Mouse (Mus musculus): ENCODE measurements around the gene P3h3. TPM values are rescaled to one million over a fixed set of nuclear protein-coding genes. Genes with fewer than 3 reads are reported as not detected.
A peak's percentile ranks its signal among the peaks of the same experiment; 100 is the strongest.

Gene P3h3
- polyA plus RNA-seq, 1 experiment from 2014 or later, result 17.9 TPM

DNA sequence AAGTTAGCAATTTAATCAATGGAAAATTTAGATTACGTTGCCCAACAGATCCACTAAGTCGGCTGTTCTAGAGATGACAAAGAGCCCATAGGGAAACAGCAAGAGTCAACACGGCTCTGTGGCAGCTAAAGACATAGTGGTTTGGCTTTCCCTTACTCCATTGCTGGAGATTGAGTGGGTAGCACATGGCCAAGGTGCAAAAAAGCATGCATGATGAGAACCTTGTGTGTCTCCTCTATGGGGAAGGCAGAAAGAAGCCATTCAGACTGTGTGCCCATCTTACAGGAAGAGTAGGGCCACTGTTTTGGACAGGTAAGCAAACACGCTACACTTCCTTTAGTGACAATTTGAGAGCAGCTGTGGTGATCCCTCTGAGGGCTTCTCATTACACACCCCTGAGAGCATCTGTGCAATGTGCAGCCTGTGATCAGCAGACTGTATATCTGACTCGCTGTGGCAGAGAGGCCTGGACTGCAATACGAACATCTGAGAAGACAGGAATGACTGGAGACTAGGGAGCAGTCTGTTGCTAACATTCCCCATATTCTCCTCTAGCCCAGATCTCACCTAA, 31.1 kb upstream of the P3h3 start:
- Histone ChIP-seq H3K27me3 (replicated peaks) (no peaks in the 10 kb centered on the region), H3K27ac (no peak overlapping the region), H3K4me3 (replicated peaks) (no peak overlapping the region), H3K9ac (no peak overlapping the region), H3K36me3 (no peaks in the 10 kb centered on the region), H3K9me3 (no peaks in the 10 kb centered on the region), H3K4me1 (replicated peaks) (no peaks in the 10 kb centered on the region), H3K4me2 (replicated peaks) (no peak overlapping the region)
- ATAC-seq, result no peak
- WGBS, result 91% methylated on average over 6 of the region's 6 CpGs

DNA sequence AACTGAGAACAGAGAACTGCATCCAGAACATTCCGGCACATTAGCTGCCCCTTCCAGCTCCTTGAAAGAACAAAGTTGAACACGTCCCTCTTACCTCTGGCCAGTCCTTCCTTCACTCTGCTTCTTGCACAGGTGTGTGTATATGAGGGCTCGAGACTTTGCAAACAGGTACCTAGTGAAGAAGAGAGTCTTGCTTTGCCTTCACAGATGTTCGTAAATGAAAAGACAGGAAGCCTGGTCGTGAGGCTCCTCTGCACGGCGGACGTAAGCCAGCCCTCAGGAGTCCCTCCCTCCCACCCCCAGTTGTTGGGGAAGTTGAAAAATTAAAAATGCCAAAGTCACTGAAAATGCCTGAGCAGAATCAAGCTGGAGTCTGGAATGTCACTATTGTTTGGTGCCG, 30.4 kb upstream of the P3h3 start, which contains the start of gene Cd4:
TSS of gene Cd4 (minus strand) at position 236 of the 400 bp plus-strand sequence.
- Histone ChIP-seq H3K27me3 (replicated peaks) (no peaks in the 10 kb centered on the region), H3K4me3 (replicated peaks) (no peak within 1 kb of the TSS), H3K9me3 (no peaks in the 10 kb centered on the region), H3K9ac (no peak within 1 kb of the TSS), H3K4me1 (replicated peaks) (no peaks in the 10 kb centered on the region), H3K4me2 (replicated peaks) (no peak within 1 kb of the TSS), H3K27ac (no peak within 1 kb of the TSS), H3K36me3 (no peaks in the 10 kb centered on the region)
- ATAC-seq, result no peak
- WGBS, result 71% methylated on average over 9 of the region's 9 CpGs

DNA sequence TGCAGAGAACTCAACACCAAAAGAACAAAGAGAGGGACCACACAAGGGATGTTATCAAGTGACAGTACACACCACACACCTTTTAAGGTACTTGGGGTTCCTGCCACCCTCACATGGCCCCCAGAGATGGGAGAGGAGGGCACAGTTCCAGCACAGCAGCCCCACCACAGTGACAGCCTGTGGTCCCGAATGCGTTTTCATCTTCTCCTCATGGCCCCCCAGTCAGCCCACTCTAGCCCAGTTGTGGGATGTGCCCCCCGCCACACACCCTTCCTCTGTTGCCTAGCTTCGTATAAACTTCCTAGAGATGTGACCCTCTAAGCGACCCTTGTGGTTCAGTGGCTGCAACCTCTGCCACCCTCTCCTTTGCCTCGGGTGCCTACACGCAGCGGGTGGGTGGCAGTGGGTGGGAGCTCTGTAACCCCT, 28.4 kb upstream of the P3h3 start:
- no peak overlapping the region for H3K4me3 ChIP-seq (replicated peaks)
- no peak overlapping the region for H3K9ac ChIP-seq
- H3K4me2 ChIP-seq (replicated peaks), result no peak overlapping the region
- no peaks in the 10 kb centered on the region for H3K27me3 ChIP-seq (replicated peaks)
- no peak overlapping the region for H3K27ac ChIP-seq
- H3K4me1 ChIP-seq (replicated peaks), result no peaks in the 10 kb centered on the region
- no peaks in the 10 kb centered on the region for H3K9me3 ChIP-seq
- no peak for ATAC-seq
- no peaks in the 10 kb centered on the region for H3K36me3 ChIP-seq
- WGBS, result 88% methylated on average over 8 of the region's 8 CpGs

DNA sequence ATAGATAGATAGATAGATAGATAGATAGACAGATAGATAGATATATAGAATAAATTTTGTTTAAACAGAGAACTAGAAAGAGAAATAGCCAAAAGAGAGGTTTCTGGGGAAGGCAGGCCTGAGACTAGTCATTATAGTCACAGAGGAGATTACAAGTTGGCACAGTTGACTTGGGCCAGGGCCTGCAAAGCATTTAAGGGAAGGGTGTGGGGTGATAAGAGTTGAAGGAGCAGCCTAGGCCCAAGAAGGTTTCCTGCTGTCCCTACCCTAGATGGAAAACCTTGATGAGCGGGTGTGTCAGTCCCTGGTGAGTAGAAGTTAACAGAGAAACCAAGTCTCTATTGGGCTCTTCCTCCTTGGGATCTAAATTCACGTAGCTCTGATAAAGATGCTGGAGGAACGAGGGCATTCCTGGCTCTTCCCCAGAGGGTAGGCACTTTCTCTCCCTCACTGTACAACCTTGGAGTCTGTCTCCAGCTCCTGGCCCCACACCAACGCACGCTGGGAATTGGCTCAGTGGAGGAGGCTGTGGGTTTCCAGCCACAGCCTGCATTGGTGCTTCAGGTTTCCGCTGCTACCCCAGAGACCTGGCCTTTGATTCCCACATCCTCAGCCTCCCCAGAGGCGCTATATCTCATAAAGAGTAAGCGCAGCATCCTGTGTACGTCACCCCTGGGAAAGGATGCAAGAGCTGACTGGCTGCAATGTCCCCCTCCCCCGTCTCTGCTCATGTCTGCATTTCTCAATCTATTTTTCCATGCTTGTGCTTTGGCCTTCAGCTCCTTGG, 27.4 kb upstream of the P3h3 start:
- no peak overlapping the region for H3K9ac ChIP-seq
- no peaks in the 10 kb centered on the region for H3K9me3 ChIP-seq
- 71% methylated on average over 10 of the region's 10 CpGs for WGBS
- H3K4me3 ChIP-seq (replicated peaks), result no peak overlapping the region
- H3K4me2 ChIP-seq (replicated peaks), result no peak overlapping the region
- H3K27ac ChIP-seq, result no peak overlapping the region
- no peaks in the 10 kb centered on the region for H3K27me3 ChIP-seq (replicated peaks)
- ATAC-seq, result no peak
- H3K36me3 ChIP-seq, result no peaks in the 10 kb centered on the region
- H3K4me1 ChIP-seq (replicated peaks), result no peaks in the 10 kb centered on the region

DNA sequence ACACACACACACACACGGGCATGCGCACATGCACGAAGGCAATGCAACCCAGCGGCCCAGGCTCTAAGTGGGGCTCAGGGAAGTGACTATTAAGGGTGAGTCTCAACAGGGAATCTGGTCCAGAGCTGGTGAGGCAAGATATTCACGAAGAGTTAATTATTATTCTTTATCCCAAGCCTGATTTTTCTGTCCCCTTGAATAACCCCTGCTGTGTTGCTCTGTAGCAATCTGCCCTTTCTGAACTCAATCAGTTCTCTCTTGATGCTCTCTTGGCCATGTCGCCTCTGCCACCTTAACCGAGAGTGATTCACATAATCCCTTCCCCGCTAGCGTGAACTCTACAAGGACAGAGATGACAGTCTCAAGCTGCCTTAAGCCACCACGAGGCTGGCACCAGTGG, 25.8 kb upstream of the P3h3 start:
- WGBS, result 81% methylated on average over 10 of the region's 10 CpGs
- no peak for ATAC-seq
- Histone ChIP-seq H3K9ac (no peak overlapping the region), H3K4me1 (replicated peaks) (no peaks in the 10 kb centered on the region), H3K27ac (no peak overlapping the region), H3K4me2 (replicated peaks) (no peak overlapping the region), H3K9me3 (no peaks in the 10 kb centered on the region), H3K36me3 (no peaks in the 10 kb centered on the region), H3K4me3 (replicated peaks) (no peak overlapping the region), H3K27me3 (replicated peaks) (no peaks in the 10 kb centered on the region)

DNA sequence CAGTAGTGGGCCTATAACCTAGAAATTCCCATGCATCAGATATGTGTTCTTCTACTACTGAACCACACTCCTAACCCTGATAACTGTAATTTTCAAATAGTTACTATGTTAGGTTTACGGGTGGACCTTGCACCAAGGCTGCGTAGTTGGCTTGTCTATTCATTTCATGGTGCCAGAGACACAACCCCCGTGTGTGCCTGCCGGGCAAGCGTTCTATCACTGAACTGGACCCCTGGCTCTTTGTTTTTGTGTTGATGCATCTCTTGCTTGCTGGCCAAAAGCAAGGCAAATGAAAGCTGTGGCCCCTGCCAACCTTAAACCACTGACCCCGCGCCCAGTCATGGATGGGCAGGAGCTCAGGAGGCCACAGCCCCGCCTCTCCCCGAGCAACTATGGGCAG, 24.3 kb upstream of the P3h3 start:
- Histone ChIP-seq H3K9me3 (no peaks in the 10 kb centered on the region), H3K9ac (no peak overlapping the region), H3K36me3 (no peaks in the 10 kb centered on the region), H3K4me1 (replicated peaks) (no peaks in the 10 kb centered on the region), H3K27me3 (replicated peaks) (no peaks in the 10 kb centered on the region), H3K27ac (no peak overlapping the region), H3K4me2 (replicated peaks) (no peak overlapping the region), H3K4me3 (replicated peaks) (no peak overlapping the region)
- no peak for ATAC-seq
- WGBS, result 90% methylated on average over 9 of the region's 9 CpGs

DNA sequence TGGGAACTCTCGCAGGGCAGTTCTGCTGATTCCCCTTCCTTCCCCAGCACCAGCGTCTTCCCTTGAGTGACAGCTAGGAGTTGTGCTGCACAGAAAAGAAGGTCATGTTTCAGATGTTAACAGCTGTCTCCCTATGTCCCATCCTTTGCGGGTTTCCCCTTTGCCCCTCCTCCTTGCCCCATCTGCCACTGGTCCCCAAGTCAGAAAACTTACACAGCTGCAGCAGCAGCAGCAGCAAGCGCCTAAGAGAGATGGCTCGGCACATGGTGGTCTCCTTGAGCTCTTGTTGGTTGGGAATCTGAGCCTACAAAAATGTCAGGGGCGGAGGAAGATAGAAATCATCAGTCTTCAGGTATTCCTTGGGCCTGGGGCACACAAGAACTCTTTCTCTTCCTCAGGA, 21.8 kb upstream of the P3h3 start:
- Histone ChIP-seq H3K4me3 (replicated peaks) (no peak overlapping the region), H3K27ac (no peak overlapping the region), H3K36me3 (no peaks in the 10 kb centered on the region), H3K4me2 (replicated peaks) (no peak overlapping the region), H3K9me3 (no peaks in the 10 kb centered on the region), H3K4me1 (replicated peaks) (no peaks in the 10 kb centered on the region), H3K27me3 (replicated peaks) (no peaks in the 10 kb centered on the region), H3K9ac (no peak overlapping the region)
- ATAC-seq, result no peak
- 51% methylated on average over 6 of the region's 6 CpGs for WGBS

DNA sequence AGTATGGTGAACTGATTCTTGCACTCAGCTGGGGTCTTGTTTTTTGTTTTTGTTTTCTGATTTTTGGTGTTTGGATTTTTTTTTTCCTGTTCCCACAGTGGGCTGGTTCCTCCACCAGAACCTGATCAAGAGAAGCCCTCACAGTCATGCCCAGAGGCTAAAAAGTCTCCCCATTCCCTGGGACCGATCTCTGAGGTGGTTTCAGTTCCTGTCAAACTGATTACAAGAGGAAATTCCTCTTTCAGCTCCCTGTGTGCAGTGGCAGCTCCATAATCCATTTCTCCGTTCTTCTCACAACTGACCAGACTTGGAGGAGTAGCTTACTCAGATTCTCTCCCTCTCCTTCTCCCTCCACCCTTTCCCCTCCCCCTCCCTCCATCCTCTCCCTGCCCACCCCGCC, 16.8 kb upstream of the P3h3 start:
- H3K9me3 ChIP-seq, result no peaks in the 10 kb centered on the region
- H3K4me1 ChIP-seq (replicated peaks), result no peaks in the 10 kb centered on the region
- H3K4me3 ChIP-seq (replicated peaks), result no peak overlapping the region
- no peaks in the 10 kb centered on the region for H3K36me3 ChIP-seq
- no peak for ATAC-seq
- H3K9ac ChIP-seq, result no peak overlapping the region
- H3K27me3 ChIP-seq (replicated peaks), result no peaks in the 10 kb centered on the region
- no peak overlapping the region for H3K27ac ChIP-seq
- no peak overlapping the region for H3K4me2 ChIP-seq (replicated peaks)
- 48% methylated on average over 2 of the region's 3 CpGs for WGBS

DNA sequence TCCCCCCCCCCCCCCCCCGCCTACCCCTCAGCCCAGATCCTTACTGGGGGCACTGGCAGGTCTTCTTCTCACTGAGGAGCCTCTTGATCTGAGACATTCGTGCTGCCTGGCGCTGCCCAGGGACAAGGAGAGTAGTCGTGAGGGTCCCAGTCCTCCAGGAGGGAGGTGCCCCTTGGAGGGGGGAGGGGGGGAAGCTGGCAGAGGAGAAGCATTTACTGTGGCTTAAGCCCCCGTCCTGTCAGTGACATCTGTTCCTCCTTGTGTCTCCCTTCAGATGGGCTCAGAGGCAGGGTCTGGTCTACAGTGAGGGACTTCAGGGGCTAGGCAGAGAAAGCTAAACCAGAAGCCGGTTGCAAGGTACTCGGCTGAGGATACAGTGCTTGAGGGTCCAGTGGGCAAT, 9.0 kb upstream of the P3h3 start:
- no peak overlapping the region for H3K27ac ChIP-seq
- peaks cover 9% of the 10 kb centered on the region; the same call in 1 of the 2 replicates for H3K27me3 ChIP-seq (replicated peaks)
- H3K9ac ChIP-seq, result no peak overlapping the region
- H3K9me3 ChIP-seq, result no peaks in the 10 kb centered on the region
- H3K4me3 ChIP-seq (replicated peaks), result no peak overlapping the region
- 68% methylated on average over 6 of the region's 7 CpGs for WGBS
- H3K4me2 ChIP-seq (replicated peaks), result no peak overlapping the region
- no peak for ATAC-seq
- H3K36me3 ChIP-seq, result no peaks in the 10 kb centered on the region
- H3K4me1 ChIP-seq (replicated peaks), result peaks cover 18% of the 10 kb centered on the region

DNA sequence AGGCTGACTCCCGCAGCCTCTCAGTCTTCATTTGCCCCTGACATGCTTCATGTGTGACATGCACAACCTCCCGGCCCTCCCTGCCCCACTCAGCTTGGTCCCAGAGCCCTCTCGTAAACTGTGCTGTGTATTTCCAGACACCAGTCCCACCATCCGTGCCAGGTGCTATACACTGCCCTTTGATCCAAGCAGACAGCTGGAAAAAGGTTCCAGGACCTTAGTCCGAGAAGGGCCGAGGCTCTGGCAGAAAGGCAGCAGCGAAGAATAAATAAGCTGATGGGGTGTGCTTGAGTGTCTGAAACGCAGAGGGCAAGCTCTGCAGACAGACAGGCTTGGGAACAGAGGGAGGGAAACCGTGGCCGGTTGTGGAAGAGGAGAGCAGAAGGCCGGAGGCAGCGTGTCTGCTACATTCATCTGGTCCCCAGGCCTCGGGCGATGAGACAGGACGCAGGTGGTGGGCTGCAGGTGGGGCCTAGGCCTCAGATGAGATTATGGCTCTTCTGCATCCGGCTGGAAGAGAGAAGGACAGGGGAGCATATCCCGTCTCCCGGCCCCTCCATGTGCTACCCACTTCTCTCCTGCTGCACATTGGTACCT, 8.3 kb upstream of the P3h3 start:
- Histone ChIP-seq H3K9me3 (no peaks in the 10 kb centered on the region), H3K27me3 (replicated peaks) (peaks cover 12% of the 10 kb centered on the region), H3K4me3 (replicated peaks) (no peak overlapping the region), H3K9ac (no peak overlapping the region), H3K36me3 (no peaks in the 10 kb centered on the region), H3K4me1 (replicated peaks) (peaks cover 18% of the 10 kb centered on the region), H3K27ac (no peak overlapping the region), H3K4me2 (replicated peaks) (no peak overlapping the region)
- WGBS, result 42% methylated on average over 18 of the region's 18 CpGs
- ATAC-seq, result no peak

DNA sequence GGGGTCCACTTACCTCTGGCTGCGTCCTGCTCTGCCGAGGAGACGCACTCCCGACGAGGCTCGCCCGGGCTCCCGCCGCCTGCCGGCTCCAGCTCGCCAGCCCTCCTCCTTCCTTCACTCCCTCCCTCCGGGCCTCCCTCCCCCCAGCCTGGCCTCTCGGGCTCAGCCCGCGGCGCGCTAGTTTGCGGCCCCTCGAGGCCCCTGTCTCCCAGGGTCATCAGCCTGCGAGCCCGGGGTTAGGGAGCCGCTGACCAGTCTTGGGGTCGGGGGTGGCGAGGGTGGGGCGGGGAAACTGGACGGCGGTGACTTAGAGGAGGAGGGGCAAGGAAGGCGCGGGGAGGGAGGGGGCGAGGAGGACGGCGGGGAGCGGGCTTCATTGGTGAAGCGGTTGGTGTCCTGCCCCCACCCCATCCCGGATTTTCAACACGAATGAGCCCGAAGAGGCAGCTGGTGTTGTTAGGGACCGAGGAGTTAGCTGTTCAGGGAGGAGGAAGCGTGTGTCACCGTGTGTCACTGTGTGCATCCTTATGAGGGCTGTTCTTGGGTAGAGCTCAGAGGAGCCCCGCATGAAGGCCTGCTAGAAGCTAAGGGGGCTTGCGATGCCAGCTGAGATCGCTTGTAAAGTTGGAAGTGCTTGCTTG, 6.2 kb upstream of the P3h3 start, which contains the start of gene Gpr162:
TSS of gene Gpr162 (minus strand) at position 326 of the 641 bp plus-strand sequence.
- peak; percentile 81 for ATAC-seq
- Histone ChIP-seq H3K9me3 (no peaks in the 10 kb centered on the region), H3K27me3 (replicated peaks) (peaks cover 20% of the 10 kb centered on the region), H3K27ac (no peak within 1 kb of the TSS), H3K36me3 (no peaks in the 10 kb centered on the region), H3K9ac (peak within 1 kb of the TSS; percentile 47), H3K4me2 (replicated peaks) (peak within 1 kb of the TSS; percentile 80), H3K4me3 (replicated peaks) (peak within 1 kb of the TSS; percentile 48), H3K4me1 (replicated peaks) (peaks cover 28% of the 10 kb centered on the region)
- WGBS, result under 1% methylated on average over 37 of the region's 43 CpGs

DNA sequence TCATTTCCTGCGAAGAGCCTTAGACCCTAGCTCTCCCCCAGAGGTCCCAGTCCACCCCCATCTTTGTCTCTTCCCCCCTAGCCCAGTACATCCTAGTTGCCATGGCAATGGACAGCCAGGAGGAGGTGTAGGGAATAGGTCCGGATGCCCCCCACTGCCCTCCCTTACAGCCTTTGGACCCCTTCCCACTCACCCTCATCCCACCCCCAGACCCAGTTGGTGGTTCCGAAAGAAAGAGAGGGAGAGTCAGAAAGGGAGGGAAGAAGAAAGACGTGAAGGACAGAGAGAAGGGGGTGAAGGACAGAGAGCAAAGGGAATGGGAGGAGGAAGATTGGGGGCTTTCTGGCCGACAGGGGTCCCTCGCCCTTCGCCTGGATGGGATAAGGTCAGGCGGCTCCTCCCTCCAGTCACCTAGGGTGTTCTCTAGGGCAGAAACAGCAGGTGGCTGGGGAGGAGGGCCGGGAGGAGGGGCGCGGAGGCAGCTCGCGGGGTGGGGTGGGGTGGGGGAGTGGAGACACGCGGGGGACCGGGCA, 5.6 kb upstream of the P3h3 start:
- Histone ChIP-seq H3K4me2 (replicated peaks) (peak overlapping the region; percentile 80), H3K4me3 (replicated peaks) (peak overlapping the region; percentile 48), H3K9ac (peak overlapping the region; percentile 47), H3K27ac (no peak overlapping the region), H3K36me3 (no peaks in the 10 kb centered on the region), H3K4me1 (replicated peaks) (peaks cover 32% of the 10 kb centered on the region), H3K27me3 (replicated peaks) (peaks cover 21% of the 10 kb centered on the region), H3K9me3 (no peaks in the 10 kb centered on the region)
- peak; percentile 51 for ATAC-seq
- 1% methylated on average over 16 of the region's 16 CpGs for WGBS
